Mouse (Mus musculus): ENCODE data around the gene Micu1.

- TF ChIP-seq POLR2A (IDR thresholded peaks at IDR 0.05; ENCODE audit: control insufficient read depth, extremely low read depth, insufficient read depth, low read length, poor library complexity) (no peak), CTCF (IDR thresholded peaks at IDR 0.05; ENCODE audit: borderline replicate concordance, control insufficient read depth, extremely low read depth, insufficient read depth, low read length, poor library complexity) (no peak)
These were observed 82.7 kb downstream of the Micu1 start for GRCm38 (mm10) chr10:59784731-59785685.

All from thymus, adult 2 months (tissue).